Mouse (Mus musculus) hindbrain, embryonic 16.5 days (tissue): ENCODE results near the gene Nfkbil1. TPM values are rescaled to one million over a fixed set of nuclear protein-coding genes. Genes with fewer than 3 reads are reported as not detected.

ENCODE experiments used
- ATAC-seq: fragments of 200-750 bp; cut with Nextera tagmentation; 2 replicates; pipeline ENCODE4 v1.8.0; 2017; ENCODE audit warnings: moderate TSS enrichment, moderate library complexity
- H3K27ac ChIP-seq: fragments of 300-500 bp; sonication (generic); 2 replicates; pipeline ENCODE4 v1.5.1; 2014; ENCODE audit warnings: low read depth, mild to moderate bottlenecking, control low read depth, low read length, moderate library complexity
- H3K27me3 ChIP-seq: fragments of 300-500 bp; sonication (generic); replicated peaks from 2 replicates; pipeline ENCODE4 v1.6.1; 2014; ENCODE audit warnings: low read length; ENCODE audit not compliant: control insufficient read depth, insufficient read depth
- H3K36me3 ChIP-seq: fragments of 300-500 bp; sonication (generic); 2 replicates; pipeline ENCODE4 v1.6.1; 2014; ENCODE audit warnings: mild to moderate bottlenecking, low read length, moderate library complexity, mixed read lengths; ENCODE audit not compliant: control insufficient read depth, insufficient read depth
- H3K4me1 ChIP-seq: fragments of 300-500 bp; sonication (generic); 2 replicates; pipeline ENCODE4 v1.6.1; 2014; ENCODE audit warnings: low read depth, low read length; ENCODE audit not compliant: control insufficient read depth, insufficient read depth
- H3K4me2 ChIP-seq: fragments of 300-500 bp; sonication (generic); 2 replicates; pipeline ENCODE4 v1.6.1; 2014; ENCODE audit warnings: mild to moderate bottlenecking, low read length, control low read depth, moderate library complexity
- H3K4me3 ChIP-seq: fragments of 300-500 bp; sonication (generic); 2 replicates; pipeline ENCODE4 v1.5.1; 2014; ENCODE audit warnings: mild to moderate bottlenecking, low read length, control low read depth, moderate library complexity
- H3K9ac ChIP-seq: fragments of 300-500 bp; sonication (generic); 2 replicates; pipeline ENCODE4 v1.6.1; 2014; ENCODE audit warnings: low read depth, mild to moderate bottlenecking, control low read depth, low read length, moderate library complexity
- H3K9me3 ChIP-seq: fragments of 300-500 bp; sonication (generic); 2 replicates; pipeline ENCODE4 v1.6.1; 2014; ENCODE audit warnings: mild to moderate bottlenecking, low read length, moderate library complexity; ENCODE audit not compliant: control insufficient read depth
- WGBS: fragments of 180-500 bp; shearing (Covaris S2); extraction: QIAGEN DNeasy Blood & Tissue Kit; methylation state at CpG from one replicate; pipeline ENCODE4 v1.1.7; 2014; 5-methylcytosine and 5-hydroxymethylcytosine counted together
- polyA plus RNA-seq: library from polyadenylated mRNA; unstranded; fragments of >200 nt; fragmentation: Nextera tagmentation; extraction: Ambion mirVana; gene quantifications from 2 replicates; pipeline ENCODE4 v1.2.1, GENCODE M21; 2015

Nfkbil1 gene
- polyA plus RNA-seq, 1 experiment from 2014 or later: 9.8 TPM

DNA sequence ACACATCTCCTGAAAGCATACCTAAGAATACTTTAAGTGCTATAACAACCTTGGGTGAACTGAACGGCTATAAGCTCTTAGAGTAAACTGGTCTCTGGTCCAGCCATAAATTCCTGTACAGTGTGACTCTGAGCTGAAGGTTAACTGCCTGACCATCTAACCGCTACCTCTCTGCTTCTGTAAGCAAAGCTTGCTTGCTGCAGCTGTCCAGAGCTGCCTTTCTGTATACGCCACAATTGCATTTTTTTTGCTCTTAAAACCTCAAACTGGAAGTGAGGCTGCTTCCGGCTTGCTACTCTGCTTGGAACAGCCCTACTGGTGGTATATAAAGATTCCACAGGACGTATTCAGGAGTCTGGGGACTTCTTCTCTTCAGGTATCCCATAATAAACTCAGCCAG, 2.9 kb downstream of the Nfkbil1 start:
- Histone ChIP-seq H3K27ac (no peak overlapping the region), H3K4me2 (no peak overlapping the region), H3K36me3 (peaks cover 14% of the 10 kb centered on the region), H3K9me3 (no peaks in the 10 kb centered on the region), H3K4me1 (peaks cover 27% of the 10 kb centered on the region), H3K27me3 (no peaks in the 10 kb centered on the region), H3K4me3 (no peak overlapping the region), H3K9ac (no peak overlapping the region)
- WGBS: 84% methylated on average over 5 of the region's 5 CpGs
- ATAC-seq: no peak

- peaks cover 22% of the 10 kb centered on the region for H3K4me1 ChIP-seq
- H3K9ac ChIP-seq: peak overlapping the region; percentile 11; the same call in 1 of the 2 replicates
- H3K4me3 ChIP-seq: no peak overlapping the region
- no peak overlapping the region for H3K27ac ChIP-seq
- H3K27me3 ChIP-seq: no peaks in the 10 kb centered on the region
- peaks cover 16% of the 10 kb centered on the region for H3K36me3 ChIP-seq
- no peak for ATAC-seq
- peak overlapping the region; percentile 39 for H3K4me2 ChIP-seq
- no peaks in the 10 kb centered on the region for H3K9me3 ChIP-seq
- WGBS: 11% methylated on average over 12 of the region's 12 CpGs
Measured at GRCm38 (mm10) chr17:35232043-35232442, 3.5 kb downstream of the Nfkbil1 start.

DNA sequence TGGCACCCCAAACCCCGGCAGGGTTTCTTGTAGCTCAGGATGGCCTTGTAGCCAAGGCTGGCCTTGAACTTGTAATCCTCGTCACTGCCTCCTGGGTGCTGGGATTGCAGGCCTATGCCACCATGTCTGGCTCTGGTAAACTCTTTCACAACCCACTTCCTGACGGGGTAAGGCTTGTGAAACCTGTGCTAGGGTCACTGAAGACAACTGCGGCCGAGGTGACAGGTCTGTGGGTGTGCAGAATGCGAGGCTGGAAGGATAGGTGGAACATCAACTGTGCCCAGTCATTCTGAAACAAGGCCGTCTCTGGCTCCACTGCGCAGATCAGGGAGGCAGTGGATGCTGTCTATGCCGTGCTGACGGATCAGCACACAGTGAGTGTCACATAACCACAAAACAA, 4.6 kb downstream of the Nfkbil1 start:
- Histone ChIP-seq H3K27ac (no peak overlapping the region), H3K4me2 (no peak overlapping the region), H3K4me3 (no peak overlapping the region), H3K4me1 (peaks cover 16% of the 10 kb centered on the region), H3K36me3 (peaks cover 16% of the 10 kb centered on the region), H3K9ac (no peak overlapping the region), H3K27me3 (no peaks in the 10 kb centered on the region), H3K9me3 (no peaks in the 10 kb centered on the region)
- WGBS: 92% methylated on average over 10 of the region's 10 CpGs
- no peak for ATAC-seq

GRCm38 (mm10) chr17:35226561-35227046, 9.0 kb downstream of the Nfkbil1 start:
- Histone ChIP-seq H3K9ac (no peak overlapping the region), H3K9me3 (no peaks in the 10 kb centered on the region), H3K27me3 (no peaks in the 10 kb centered on the region), H3K4me2 (no peak overlapping the region), H3K4me3 (no peak overlapping the region), H3K27ac (no peak overlapping the region), H3K36me3 (peaks cover 16% of the 10 kb centered on the region), H3K4me1 (no peaks in the 10 kb centered on the region; the same call in none of the 2 replicates)
- ATAC-seq: no peak
- WGBS: 89% methylated on average over 14 of the region's 14 CpGs

GRCm38 (mm10) chr17:35225456-35225855, 10.1 kb downstream of the Nfkbil1 start:
- no peaks in the 10 kb centered on the region for H3K27me3 ChIP-seq
- WGBS: 97% methylated on average over 5 of the region's 5 CpGs
- no peak for ATAC-seq

GRCm38 (mm10) chr17:35224641-35225040, 11.0 kb downstream of the Nfkbil1 start:
- Histone ChIP-seq H3K9ac (no peak overlapping the region), H3K4me3 (no peak overlapping the region), H3K27me3 (no peaks in the 10 kb centered on the region), H3K9me3 (no peaks in the 10 kb centered on the region), H3K27ac (no peak overlapping the region), H3K4me1 (no peaks in the 10 kb centered on the region), H3K36me3 (peaks cover 12% of the 10 kb centered on the region), H3K4me2 (no peak overlapping the region)
- WGBS: 98% methylated on average over 4 of the region's 4 CpGs
- no peak for ATAC-seq

More at GRCm38 (mm10) chr17:35225456-35225855, 10.1 kb downstream of the Nfkbil1 start:
- Histone ChIP-seq H3K4me2 (no peak overlapping the region), H3K4me3 (no peak overlapping the region), H3K9ac (no peak overlapping the region), H3K36me3 (peaks cover 12% of the 10 kb centered on the region), H3K27ac (no peak overlapping the region), H3K9me3 (no peaks in the 10 kb centered on the region), H3K4me1 (no peaks in the 10 kb centered on the region)

GRCm38 (mm10) chr17:35222299-35222698, 13.3 kb downstream of the Nfkbil1 start:
- H3K4me2 ChIP-seq: no peak overlapping the region
- ATAC-seq: no peak
- no peak overlapping the region for H3K9ac ChIP-seq
- H3K9me3 ChIP-seq: no peaks in the 10 kb centered on the region
- H3K27ac ChIP-seq: no peak overlapping the region
- H3K4me1 ChIP-seq: no peaks in the 10 kb centered on the region
- H3K36me3 ChIP-seq: peaks cover under 1% of the 10 kb centered on the region; the same call in 1 of the 2 replicates
- WGBS: 65% methylated on average over 6 of the region's 6 CpGs
- no peaks in the 10 kb centered on the region for H3K27me3 ChIP-seq
- H3K4me3 ChIP-seq: no peak overlapping the region

- Histone ChIP-seq H3K9ac (no peak within 1 kb of the TSS), H3K9me3 (no peaks in the 10 kb centered on the region), H3K4me3 (no peak within 1 kb of the TSS), H3K4me1 (no peaks in the 10 kb centered on the region), H3K27ac (no peak within 1 kb of the TSS), H3K36me3 (no peaks in the 10 kb centered on the region), H3K4me2 (no peak within 1 kb of the TSS), H3K27me3 (no peaks in the 10 kb centered on the region)
- WGBS: 79% methylated on average over 28 of the region's 28 CpGs
- no peak for ATAC-seq
Measured at GRCm38 (mm10) chr17:35220156-35220952, 15.2 kb downstream of the Nfkbil1 start, which contains the start of gene Gm16181. TSS of gene Gm16181 (plus strand) at chr17:35220834.

DNA sequence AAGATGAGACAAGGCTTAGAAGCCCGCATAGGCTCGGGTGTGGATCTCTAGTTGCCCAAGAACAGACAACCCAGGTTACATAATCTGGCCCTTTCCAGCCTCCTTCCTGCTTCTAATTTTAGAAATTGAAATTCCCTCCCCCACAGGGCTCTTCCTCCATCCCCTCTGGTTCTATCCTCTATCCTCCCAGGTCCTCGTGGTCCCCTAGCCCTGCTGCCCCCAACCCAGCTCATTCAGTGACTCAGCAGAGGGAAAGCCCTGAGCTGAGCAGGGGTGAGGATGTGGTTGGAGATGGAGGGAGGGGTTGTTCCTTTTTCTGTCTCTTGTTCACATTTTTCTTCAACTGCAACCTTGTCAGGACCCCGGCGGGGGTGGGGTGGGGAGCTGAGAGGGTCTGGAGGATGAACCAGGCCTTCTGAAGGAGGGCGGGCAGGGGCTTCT, 16.0 kb downstream of the Nfkbil1 start:
- H3K4me1 ChIP-seq: no peaks in the 10 kb centered on the region
- no peak overlapping the region for H3K4me2 ChIP-seq
- 84% methylated on average over 6 of the region's 6 CpGs for WGBS
- no peak for ATAC-seq
- H3K9ac ChIP-seq: no peak overlapping the region
- no peak overlapping the region for H3K4me3 ChIP-seq
- no peak overlapping the region for H3K27ac ChIP-seq
- no peaks in the 10 kb centered on the region for H3K9me3 ChIP-seq
- H3K36me3 ChIP-seq: no peaks in the 10 kb centered on the region
- H3K27me3 ChIP-seq: no peaks in the 10 kb centered on the region
